Mouse (Mus musculus): ENCODE data around the gene Rarb.

DNA sequence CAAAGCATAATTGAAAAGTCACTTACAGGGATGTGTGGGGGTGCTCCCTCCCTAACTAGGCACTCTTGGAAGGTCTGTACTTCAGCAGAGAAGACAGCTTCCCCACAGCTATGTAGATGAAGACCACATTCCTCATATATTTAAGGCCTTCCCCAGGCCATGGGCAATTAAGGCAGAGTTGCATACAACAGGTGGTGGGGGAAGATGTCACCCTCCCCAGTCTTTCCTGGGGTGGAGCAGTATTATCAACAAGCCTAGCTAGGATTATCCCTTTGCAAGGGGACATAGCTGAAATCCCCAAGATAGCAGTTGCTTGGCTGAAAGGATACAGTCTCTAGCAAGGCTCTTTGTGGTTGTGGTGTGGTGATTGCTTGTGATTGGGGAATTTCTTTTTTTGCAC is 240.9 kb downstream of the Rarb start:
- TF ChIP-seq CTCF (IDR thresholded peaks at IDR 0.05; ENCODE audit: low read depth, low read length), result no peak
- TF ChIP-seq GATA1 (IDR thresholded peaks at IDR 0.05; ENCODE audit: borderline replicate concordance, low read length), result no peak
- no peak for TF ChIP-seq TAL1 (conservative IDR thresholded peaks at IDR 0.05; ENCODE audit: low read depth, low read length)
